Mouse (Mus musculus): Measurements from ENCODE around the gene Gm11756. TPM values are rescaled to one million over a fixed set of nuclear protein-coding genes. Genes with fewer than 3 reads are reported as not detected.
"Not testable (repeated sequence)": the region's sequence is repeated elsewhere in the genome, so short reads cannot be mapped to it uniquely, and the experiment has no call there.

The Gm11756 gene
- not detected in 2 replicates for polyA plus RNA-seq (2014; fragmentation: Nextera tagmentation; extraction: Ambion mirVana)

GRCm38 (mm10) chr4:73920660-73921059 is at the start of gene Gm11756:
TSS of gene Gm11756 (minus strand) at chr4:73920760.
- not testable (repeated sequence) for H3K4me1 ChIP-seq (replicated peaks; ENCODE audit: control insufficient read depth, insufficient read depth, low read length); H3K9me3 ChIP-seq (ENCODE audit: control insufficient read depth, low read length); H3K36me3 ChIP-seq (ENCODE audit: control insufficient read depth, insufficient read depth, low read length); DNase-seq (ENCODE audit: low spot score); H3K9ac ChIP-seq (ENCODE audit: low read length); H3K4me3 ChIP-seq (ENCODE audit: low read depth, low read length); ATAC-seq (replicated peaks; ENCODE audit: low FRiP score); H3K4me2 ChIP-seq (ENCODE audit: low read depth, low read length, severe bottlenecking); H3K27ac ChIP-seq (ENCODE audit: low read depth, low read length); H3K27me3 ChIP-seq (ENCODE audit: control insufficient read depth, insufficient read depth, low read length)
- 84% methylated on average over 6 of the region's 6 CpGs for WGBS

GRCm38 (mm10) chr4:73950375-73950896 is 29.9 kb upstream of the Gm11756 start, which contains the start of gene 2310002L09Rik:
TSS of gene 2310002L09Rik (minus strand) at chr4:73950846.
- Histone ChIP-seq H3K9me3 (ENCODE audit: control insufficient read depth, low read length) (no peaks in the 10 kb centered on the region), H3K4me1 (replicated peaks; ENCODE audit: control insufficient read depth, insufficient read depth, low read length) (no peaks in the 10 kb centered on the region), H3K27ac (ENCODE audit: low read depth, low read length) (no peak within 1 kb of the TSS), H3K27me3 (ENCODE audit: control insufficient read depth, insufficient read depth, low read length) (no peaks in the 10 kb centered on the region), H3K9ac (ENCODE audit: low read length) (no peak within 1 kb of the TSS), H3K36me3 (ENCODE audit: control insufficient read depth, insufficient read depth, low read length) (no peaks in the 10 kb centered on the region), H3K4me3 (ENCODE audit: low read depth, low read length) (no peak within 1 kb of the TSS), H3K4me2 (ENCODE audit: low read depth, low read length, severe bottlenecking) (no peak within 1 kb of the TSS)
- no peak for ATAC-seq (replicated peaks; ENCODE audit: low FRiP score)
- WGBS, result 86% methylated on average over 8 of the region's 8 CpGs
- no peak for DNase-seq (ENCODE audit: low spot score)

GRCm38 (mm10) chr4:73905853-73906252 is 14.7 kb downstream of the Gm11756 start, which contains the start of gene Gm13871:
TSS of gene Gm13871 (minus strand) at chr4:73905953.
- H3K27me3 ChIP-seq (ENCODE audit: control insufficient read depth, insufficient read depth, low read length); H3K9me3 ChIP-seq (ENCODE audit: control insufficient read depth, low read length); H3K4me3 ChIP-seq (ENCODE audit: low read depth, low read length); H3K9ac ChIP-seq (ENCODE audit: low read length); H3K4me2 ChIP-seq (ENCODE audit: low read depth, low read length, severe bottlenecking); H3K27ac ChIP-seq (ENCODE audit: low read depth, low read length); H3K36me3 ChIP-seq (ENCODE audit: control insufficient read depth, insufficient read depth, low read length); DNase-seq (ENCODE audit: low spot score); ATAC-seq (replicated peaks; ENCODE audit: low FRiP score); H3K4me1 ChIP-seq (replicated peaks; ENCODE audit: control insufficient read depth, insufficient read depth, low read length): not testable (repeated sequence)
- no CpG with 5 or more reads among the region's 4 CpGs for WGBS

DNA sequence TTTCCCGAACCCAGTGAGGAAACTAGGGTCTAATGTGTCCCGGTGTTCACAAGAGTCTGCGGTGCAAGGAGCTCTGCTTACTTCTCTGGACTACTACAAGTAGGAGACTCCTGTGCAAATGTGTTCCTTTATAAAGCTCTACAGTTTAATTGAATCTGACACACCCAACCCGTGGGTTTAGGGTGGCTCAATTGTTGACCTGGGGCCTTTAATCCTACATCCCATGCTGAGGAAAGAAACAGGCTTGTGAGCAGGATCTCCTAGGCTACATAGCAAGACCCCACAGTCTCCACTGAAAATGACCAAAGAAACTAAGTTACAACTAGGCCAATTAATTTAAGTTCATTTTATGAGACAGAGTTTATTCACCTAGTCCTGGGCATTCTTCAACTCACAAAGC is 29.5 kb downstream of the Gm11756 start, which contains the start of gene Gm11757:
TSS of gene Gm11757 (minus strand) at position 101 of the 400 bp plus-strand sequence.
- H3K4me3 ChIP-seq (ENCODE audit: low read depth, low read length); H3K27me3 ChIP-seq (ENCODE audit: control insufficient read depth, insufficient read depth, low read length); H3K9me3 ChIP-seq (ENCODE audit: control insufficient read depth, low read length); DNase-seq (ENCODE audit: low spot score); H3K9ac ChIP-seq (ENCODE audit: low read length); H3K4me1 ChIP-seq (replicated peaks; ENCODE audit: control insufficient read depth, insufficient read depth, low read length); H3K27ac ChIP-seq (ENCODE audit: low read depth, low read length); H3K36me3 ChIP-seq (ENCODE audit: control insufficient read depth, insufficient read depth, low read length); ATAC-seq (replicated peaks; ENCODE audit: low FRiP score); H3K4me2 ChIP-seq (ENCODE audit: low read depth, low read length, severe bottlenecking): not testable (repeated sequence)
- WGBS, result no CpG with 5 or more reads among the region's 4 CpGs

DNA sequence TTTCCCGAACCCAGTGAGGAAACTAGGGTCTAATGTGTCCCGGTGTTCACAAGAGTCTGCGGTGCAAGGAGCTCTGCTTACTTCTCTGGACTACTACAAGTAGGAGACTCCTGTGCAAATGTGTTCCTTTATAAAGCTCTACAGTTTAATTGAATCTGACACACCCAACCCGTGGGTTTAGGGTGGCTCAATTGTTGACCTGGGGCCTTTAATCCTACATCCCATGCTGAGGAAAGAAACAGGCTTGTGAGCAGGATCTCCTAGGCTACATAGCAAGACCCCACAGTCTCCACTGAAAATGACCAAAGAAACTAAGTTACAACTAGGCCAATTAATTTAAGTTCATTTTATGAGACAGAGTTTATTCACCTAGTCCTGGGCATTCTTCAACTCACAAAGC is 44.4 kb downstream of the Gm11756 start, which contains the start of gene Gm11758:
TSS of gene Gm11758 (minus strand) at position 101 of the 400 bp plus-strand sequence.
- not testable (repeated sequence) for H3K27ac ChIP-seq (ENCODE audit: low read depth, low read length); H3K36me3 ChIP-seq (ENCODE audit: control insufficient read depth, insufficient read depth, low read length); H3K4me3 ChIP-seq (ENCODE audit: low read depth, low read length); DNase-seq (ENCODE audit: low spot score); H3K9me3 ChIP-seq (ENCODE audit: control insufficient read depth, low read length); H3K9ac ChIP-seq (ENCODE audit: low read length); H3K4me2 ChIP-seq (ENCODE audit: low read depth, low read length, severe bottlenecking); H3K4me1 ChIP-seq (replicated peaks; ENCODE audit: control insufficient read depth, insufficient read depth, low read length); H3K27me3 ChIP-seq (ENCODE audit: control insufficient read depth, insufficient read depth, low read length); ATAC-seq (replicated peaks; ENCODE audit: low FRiP score)
- WGBS, result no CpG with 5 or more reads among the region's 4 CpGs

Other genes starting within 250 kb of the Gm11756 start
- not detected in 2 replicates for gene Gm428, start 237.2 kb downstream of the Gm11756 start, polyA plus RNA-seq (2014; fragmentation: Nextera tagmentation; extraction: Ambion mirVana)
- gene Rasef, start 129.8 kb downstream of the Gm11756 start, polyA plus RNA-seq (2014; fragmentation: Nextera tagmentation; extraction: Ambion mirVana), result 0.49 and 0.63 TPM in 2 replicates
- gene Gm11758, start 44.5 kb downstream of the Gm11756 start, polyA plus RNA-seq (2014; fragmentation: Nextera tagmentation; extraction: Ambion mirVana), result not detected in 2 replicates
- gene Gm11757, start 29.6 kb downstream of the Gm11756 start, polyA plus RNA-seq (2014; fragmentation: Nextera tagmentation; extraction: Ambion mirVana), result not detected in 2 replicates
- gene Gm13871, start 14.8 kb downstream of the Gm11756 start, polyA plus RNA-seq (2014; fragmentation: Nextera tagmentation; extraction: Ambion mirVana), result not detected in 2 replicates
- not detected in 2 replicates for gene 2310002L09Rik, start 30.1 kb upstream of the Gm11756 start, polyA plus RNA-seq (2014; fragmentation: Nextera tagmentation; extraction: Ambion mirVana)
- gene Frmd3, start 92.7 kb upstream of the Gm11756 start, polyA plus RNA-seq (2014; fragmentation: Nextera tagmentation; extraction: Ambion mirVana), result 2.5 and 2.8 TPM in 2 replicates